ENCODE assay signal across 8 mouse cellular contexts in the genomic region with DNA sequence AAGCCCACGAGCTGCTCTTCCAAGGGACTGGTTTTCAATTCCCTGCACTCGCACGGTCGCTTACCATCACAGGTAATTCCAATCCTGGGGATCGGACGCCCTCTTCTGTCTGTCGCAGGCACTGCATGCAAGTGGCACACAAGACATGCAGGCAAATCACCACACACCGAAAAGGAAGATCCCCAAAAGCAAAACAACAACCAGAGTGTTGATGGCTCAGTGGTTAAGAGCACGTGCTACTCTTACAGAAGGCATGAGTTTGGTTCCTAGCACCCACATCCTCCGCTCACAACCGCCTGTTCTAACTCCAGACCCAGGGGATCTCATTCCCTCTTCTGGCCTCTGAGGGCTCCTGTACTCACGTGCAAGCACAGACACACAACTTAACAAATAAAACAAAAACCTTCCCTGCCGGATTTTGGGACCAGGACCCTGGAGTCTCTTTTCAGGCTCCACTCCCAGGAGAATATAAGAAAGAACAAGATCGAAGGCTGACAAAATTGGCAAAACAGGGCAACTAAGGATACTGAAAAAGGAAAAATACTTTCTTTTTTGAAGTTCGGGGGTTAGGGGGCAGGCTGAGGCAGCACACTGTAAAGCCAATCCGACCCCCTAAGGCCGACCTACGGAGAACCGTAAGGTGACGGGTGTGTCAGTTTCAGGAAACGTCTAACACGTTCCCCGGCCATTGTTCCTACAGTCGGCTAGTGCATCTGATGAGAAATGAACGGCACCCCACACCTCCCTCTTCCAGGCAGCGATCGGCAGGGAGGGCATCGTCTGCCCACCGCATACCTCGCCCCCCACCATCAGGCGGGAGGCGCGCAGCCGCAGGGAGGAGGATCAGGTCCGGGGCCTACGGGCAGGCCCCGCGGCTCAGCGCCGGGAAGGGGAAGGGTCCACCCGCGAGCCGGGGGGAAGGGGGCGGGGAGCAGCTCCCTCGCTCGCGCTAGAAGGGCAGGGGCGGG. TPM values are rescaled to one million over a fixed set of nuclear protein-coding genes. Genes with fewer than 3 reads are reported as not detected.
DNase-seq lines count a peak whose midpoint lies in the region; ATAC-seq and TF ChIP-seq lines count a peak whose summit lies in the region.

No protein-coding gene starts in this region.

- peak; percentile 87 for DNase-seq in CH12.LX (ENCODE audit: extremely low read depth)
- DNase-seq in adrenal gland, postnatal 25 days, result peak; percentile 59
- DNase-seq in embryonic facial prominence, embryonic 10.5 days (ENCODE audit: low spot score), result peak; percentile 77
- DNase-seq in heart, adult 9 months (ENCODE audit: low spot score in 2 of 2), result peak; percentile 6 to 23
- DNase-seq in kidney, adult 8-10 months, result peak; percentile 29 to 67
- peak; percentile 66 to 72 (median 66) for DNase-seq in liver, embryonic 14.5 days (ENCODE audit: low read depth in 3 of 3, low spot score in 3 of 3)
- peak; percentile 77 for DNase-seq in neural tube, embryonic 10.5 days (ENCODE audit: extremely low spot score, low spot score)
- peak; percentile 70 for DNase-seq in thymus, adult 2 months

- H3K79me2 ChIP-seq in CH12.LX (replicated peaks; ENCODE audit: control insufficient read depth, extremely low read depth, insufficient read depth, poor library complexity, severe bottlenecking), result peaks cover 74% of the 10 kb centered on the region

- H3K4me1 ChIP-seq in CH12.LX (ENCODE audit: control insufficient read depth in 1 of 2, insufficient read depth in 2 of 2), result peaks cover 6 to 54% of the 10 kb centered on the region in 2 experiments; a peak in 3 of 4 replicates
- peaks cover 34% of the 10 kb centered on the region for H3K4me1 ChIP-seq in embryonic facial prominence, embryonic 10.5 days
- H3K4me1 ChIP-seq in liver, embryonic 14.5 days (replicated peaks; ENCODE audit: control insufficient read depth in 2 of 2, insufficient read depth in 2 of 2, low read length in 1 of 2), result peaks cover 20 to 30% of the 10 kb centered on the region in 2 experiments
- H3K4me1 ChIP-seq in thymus, adult 2 months (replicated peaks; ENCODE audit: control insufficient read depth, insufficient read depth, low read length), result peaks cover 17% of the 10 kb centered on the region

- peak overlapping the region; percentile 65 for H3K27ac ChIP-seq in CH12.LX (ENCODE audit: insufficient read depth, low read depth)
- peak overlapping the region; percentile 99 for H3K27ac ChIP-seq in embryonic facial prominence, embryonic 10.5 days (replicated peaks)
- H3K27ac ChIP-seq in liver, embryonic 14.5 days, result peak overlapping the region; percentile 55
- peak overlapping the region; percentile 3; the same call in 1 of the 2 replicates for H3K27ac ChIP-seq in thymus, adult 2 months (ENCODE audit: control insufficient read depth, insufficient read depth, low read length)

- H3K36me3 ChIP-seq in CH12.LX (replicated peaks in 1 of 2; ENCODE audit: control insufficient read depth in 1 of 2, insufficient read depth in 1 of 2, low read length in 1 of 2), result peaks cover 28 to 49% of the 10 kb centered on the region in 2 experiments
- peaks cover 43% of the 10 kb centered on the region for H3K36me3 ChIP-seq in embryonic facial prominence, embryonic 10.5 days (replicated peaks)
- H3K36me3 ChIP-seq in liver, embryonic 14.5 days (replicated peaks; ENCODE audit: control insufficient read depth, insufficient read depth, low read depth), result peaks cover 36% of the 10 kb centered on the region
- peaks cover 22% of the 10 kb centered on the region for H3K36me3 ChIP-seq in thymus, adult 2 months (ENCODE audit: control insufficient read depth, insufficient read depth, low read length)

- peak; percentile 62 to 65 for TF ChIP-seq CTCF in CH12.LX (conservative IDR thresholded peaks at IDR 0.05 in 1 of 2, IDR thresholded peaks at IDR 0.05 in 1 of 2; ENCODE audit: low read depth in 2 of 2, low read length in 2 of 2)
- TF ChIP-seq CTCF in liver, embryonic 14.5 days (IDR thresholded peaks at IDR 0.05; ENCODE audit: low read depth), result peak; percentile 94
- peak; percentile 62; the same call in 1 of the 2 replicates for TF ChIP-seq CTCF in thymus, adult 2 months (IDR thresholded peaks at IDR 0.05; ENCODE audit: borderline replicate concordance, control insufficient read depth, extremely low read depth, insufficient read depth, low read length, poor library complexity)

- H3K4me2 ChIP-seq in CH12.LX (ENCODE audit: insufficient read depth, low read depth, poor library complexity, severe bottlenecking), result peak overlapping the region; percentile 80
- H3K4me2 ChIP-seq in liver, embryonic 14.5 days (ENCODE audit: low read depth), result peak overlapping the region; percentile 96

- in situ Hi-C loops in CH12.LX (cut with MboI; ENCODE audit: low pct_ligation_motif_present, low pct_unique_long_range_greater_than_20kb, low sequenced_read_pairs), result no loop called here

- H3K9ac ChIP-seq in CH12.LX (ENCODE audit: insufficient read depth, low read depth), result peak overlapping the region; percentile 86
- H3K9ac ChIP-seq in liver, embryonic 14.5 days (replicated peaks), result peak overlapping the region; percentile 98

- dilution Hi-C loops in CH12.LX (cut with MboI; ENCODE audit: extremely low pct_ligation_motif_present, extremely low pct_unique_long_range_greater_than_20kb, low sequenced_read_pairs), result no loop called here

- H3K4me3 ChIP-seq in CH12.LX (replicated peaks in 1 of 3; ENCODE audit: low read depth in 2 of 3, low read length in 2 of 3, poor library complexity in 1 of 3), result peak overlapping the region; percentile 83 to 96 (median 89)
- peak overlapping the region; percentile 99 for H3K4me3 ChIP-seq in embryonic facial prominence, embryonic 10.5 days
- H3K4me3 ChIP-seq in liver, embryonic 14.5 days (ENCODE audit: insufficient read depth in 1 of 2, low read depth in 2 of 2, low read length in 2 of 2), result peak overlapping the region; percentile 92 to 100
- peak overlapping the region; percentile 79 for H3K4me3 ChIP-seq in thymus, adult 2 months (ENCODE audit: control insufficient read depth, insufficient read depth, low read length)

- H3K9me3 ChIP-seq in CH12.LX (replicated peaks; ENCODE audit: low read length), result no peaks in the 10 kb centered on the region
- no peaks in the 10 kb centered on the region for H3K9me3 ChIP-seq in embryonic facial prominence, embryonic 10.5 days
- H3K9me3 ChIP-seq in liver, embryonic 14.5 days (ENCODE audit: control insufficient read depth, low read length), result no peaks in the 10 kb centered on the region

- peak; percentile 32 for TF ChIP-seq RAD21 in CH12.LX (IDR thresholded peaks at IDR 0.05; ENCODE audit: low read depth, low read length)

- peak; percentile 48 for ATAC-seq in liver, embryonic 14.5 days (ENCODE audit: insufficient read depth)

- no peaks in the 10 kb centered on the region for H3K27me3 ChIP-seq in CH12.LX (replicated peaks)
- H3K27me3 ChIP-seq in embryonic facial prominence, embryonic 10.5 days (replicated peaks; ENCODE audit: low read depth, poor library complexity, severe bottlenecking), result no peaks in the 10 kb centered on the region
- no peaks in the 10 kb centered on the region for H3K27me3 ChIP-seq in liver, embryonic 14.5 days (ENCODE audit: control insufficient read depth, insufficient read depth, low read length)
- no peaks in the 10 kb centered on the region for H3K27me3 ChIP-seq in thymus, adult 2 months (ENCODE audit: control insufficient read depth, insufficient read depth, low read length)

- TF ChIP-seq EP300 in CH12.LX (IDR thresholded peaks at IDR 0.05; ENCODE audit: low read length), result no peak
- TF ChIP-seq EP300 in liver, embryonic 14.5 days (IDR thresholded peaks at IDR 0.05; ENCODE audit: low read depth), result no peak

- 2% methylated on average over 48 of the region's 48 CpGs for WGBS in embryonic facial prominence, embryonic 10.5 days
- WGBS in liver, embryonic 14.5 days (ENCODE audit: insufficient replicate concordance), result 1% methylated on average over 48 of the region's 48 CpGs
- 2% methylated on average over 48 of the region's 48 CpGs for WGBS in thymus, adult 2 months

- TF ChIP-seq POLR2A in CH12.LX (IDR thresholded peaks at IDR 0.05; ENCODE audit: low read depth, low read length), result no peak
- no peak for TF ChIP-seq POLR2A in thymus, adult 2 months (IDR thresholded peaks at IDR 0.05; ENCODE audit: control insufficient read depth, extremely low read depth, insufficient read depth, low read length, poor library complexity)

TF ChIP-seq in CH12.LX, 34 proteins besides CTCF, POLR2A, EP300 and RAD21 (continues in another document):
- TF ChIP-seq ZC3H11A (IDR thresholded peaks at IDR 0.05; ENCODE audit: low read depth, low read length) (no peak), ZKSCAN1 (IDR thresholded peaks at IDR 0.05; ENCODE audit: borderline replicate concordance, low read depth, low read length) (no peak), TBP (conservative IDR thresholded peaks at IDR 0.05; ENCODE audit: low read depth, low read length) (0 out of 2 replicates have a peak, but pooled peaks have one; percentile 9)

RNA-seq across cellular contexts. Expression of gene Slc39a9, which starts 0.7 kb away (rescaled TPM):
- total RNA-seq in CH12.LX (2012; rRNA removed) (8.0 and 8.7 TPM in 2 replicates), CH12.LX (2014; rRNA removed) (7.8 and 9.1 TPM in 2 replicates)
- 17.1 and 22.5 TPM in 2 replicates for polyA plus RNA-seq in CH12.LX (2012; ENCODE audit: insufficient read length, low read depth)
- total RNA-seq in adrenal gland, postnatal 25 days (2021), result 44.5 and 48.4 TPM in 2 replicates
- 24.6 and 25.7 TPM in 2 replicates for polyA plus RNA-seq in embryonic facial prominence, embryonic 10.5 days (2016; fragmentation: Nextera tagmentation; extraction: Ambion mirVana)
- 8.5 and 9.6 TPM in 2 replicates for polyA plus RNA-seq in liver, embryonic 14.5 days (2012; rRNA removed)
- polyA plus RNA-seq in liver, embryonic 14.5 days (2014; fragmentation: Nextera tagmentation; extraction: Ambion mirVana), result 10.1 and 11.1 TPM in 2 replicates
- polyA plus RNA-seq in thymus, adult 2 months (2012; rRNA removed), result 55.7 and 58.2 TPM in 2 replicates

RNA-seq across cellular contexts. Expression of gene Erh, which starts 1.1 kb away (rescaled TPM):
- total RNA-seq in CH12.LX (2012; rRNA removed) (227 and 298 TPM in 2 replicates), CH12.LX (2014; rRNA removed) (306 and 315 TPM in 2 replicates)
- polyA plus RNA-seq in CH12.LX (2012; ENCODE audit: insufficient read length, low read depth), result 229 and 306 TPM in 2 replicates
- 46.9 and 50.2 TPM in 2 replicates for total RNA-seq in adrenal gland, postnatal 25 days (2021)
- 502 and 512 TPM in 2 replicates for polyA plus RNA-seq in embryonic facial prominence, embryonic 10.5 days (2016; fragmentation: Nextera tagmentation; extraction: Ambion mirVana)
- polyA plus RNA-seq in liver, embryonic 14.5 days (2012; rRNA removed), result 88.4 and 144 TPM in 2 replicates
- polyA plus RNA-seq in liver, embryonic 14.5 days (2014; fragmentation: Nextera tagmentation; extraction: Ambion mirVana), result 123 and 140 TPM in 2 replicates
- polyA plus RNA-seq in thymus, adult 2 months (2012; rRNA removed), result 49.6 and 54.4 TPM in 2 replicates

RNA-seq across cellular contexts. Expression of gene Plekhd1, which starts 49.4 kb away (rescaled TPM):
- total RNA-seq in CH12.LX (2012; rRNA removed) (0.08 TPM in 1 of 2 replicates, not detected in the other), CH12.LX (2014; rRNA removed) (not detected in 2 replicates)
- polyA plus RNA-seq in CH12.LX (2012; ENCODE audit: insufficient read length, low read depth), result 0.34 TPM in 1 of 2 replicates, not detected in the other
- not detected in 2 replicates for total RNA-seq in adrenal gland, postnatal 25 days (2021)
- 0.40 and 0.59 TPM in 2 replicates for polyA plus RNA-seq in embryonic facial prominence, embryonic 10.5 days (2016; fragmentation: Nextera tagmentation; extraction: Ambion mirVana)
- 0.19 and 0.22 TPM in 2 replicates for polyA plus RNA-seq in liver, embryonic 14.5 days (2012; rRNA removed)
- 0.10 and 0.14 TPM in 2 replicates for polyA plus RNA-seq in liver, embryonic 14.5 days (2014; fragmentation: Nextera tagmentation; extraction: Ambion mirVana)
- 0.18 and 0.20 TPM in 2 replicates for polyA plus RNA-seq in thymus, adult 2 months (2012; rRNA removed)

Comparison
In these comparisons a context has a peak if more than half of its experiments do, and no peak if none do; other contexts are left out.
1. Peak in every context shown above with its lines: DNase-seq, ATAC-seq, H3K4me3 ChIP-seq and H3K27ac ChIP-seq.
2. DNase-seq: peak in every context shown above with its lines; median percentile 87 in CH12.LX; 77 in embryonic facial prominence, embryonic 10.5 days; 77 in neural tube, embryonic 10.5 days; 70 in thymus, adult 2 months; 66 in liver, embryonic 14.5 days; 59 in adrenal gland, postnatal 25 days; 48 in kidney, adult 8-10 months; 14 in heart, adult 9 months.
3. H3K27ac ChIP-seq: peak in every context shown above with its lines; median percentile 99 in embryonic facial prominence, embryonic 10.5 days; 65 in CH12.LX; 55 in liver, embryonic 14.5 days; 3 in thymus, adult 2 months.